Mouse (Mus musculus): ENCODE measurements around the gene Syngr1. TPM values are rescaled to one million over a fixed set of nuclear protein-coding genes. Genes with fewer than 3 reads are reported as not detected.

The Syngr1 gene
- total RNA-seq (2021) = 1 to 10 TPM; 8.7 to 8.8 TPM
- long read RNA-seq, experiment 1, transcript Syngr1-202 (4 exons, 819 nt) = major isoform, 9 of 9 reads
- long read RNA-seq, experiment 1, partial matches to known transcripts = 0 of 9 reads
- long read RNA-seq, experiment 1, other reads (novel, unspliced or antisense) = 0 of 9 reads
- long read RNA-seq, experiment 2, transcript Syngr1-202 (4 exons, 819 nt) = major isoform, 17 of 19 reads
- long read RNA-seq, experiment 2, partial matches to known transcripts = 1 of 19 reads
- long read RNA-seq, experiment 2, other reads (novel, unspliced or antisense) = 1 of 19 reads

GRCm38 (mm10) chr15:80091121-80091955, at the start of gene Syngr1, which contains the start of gene Rpl3:
TSS of gene Syngr1 (plus strand) at chr15:80091334.
TSS of gene Rpl3 (minus strand) at chr15:80091868.
- peak in 1 of 2 experiments; percentile 70 for DNase-seq (ENCODE audit: low spot score in 2 of 2)

- no peak for DNase-seq (ENCODE audit: low spot score in 2 of 2)
Observed at GRCm38 (mm10) chr15:80042152-80042551, 49.0 kb upstream of the Syngr1 start.

- DNase-seq (ENCODE audit: low spot score in 2 of 2) = no peak
Observed at GRCm38 (mm10) chr15:80044249-80044648, 46.9 kb upstream of the Syngr1 start.

GRCm38 (mm10) chr15:80045749-80046148, 45.4 kb upstream of the Syngr1 start:
- no peak for DNase-seq (ENCODE audit: low spot score in 2 of 2)

GRCm38 (mm10) chr15:80047242-80047641, 43.9 kb upstream of the Syngr1 start:
- DNase-seq (ENCODE audit: low spot score in 2 of 2) = no peak

GRCm38 (mm10) chr15:80047973-80048372, 43.2 kb upstream of the Syngr1 start:
- DNase-seq (ENCODE audit: low spot score in 2 of 2) = no peak

GRCm38 (mm10) chr15:80050093-80050492, 41.0 kb upstream of the Syngr1 start:
- no peak for DNase-seq (ENCODE audit: low spot score in 2 of 2)

- no peak for DNase-seq (ENCODE audit: low spot score in 2 of 2)
Observed at GRCm38 (mm10) chr15:80051092-80051761, 39.9 kb upstream of the Syngr1 start.

GRCm38 (mm10) chr15:80051782-80052181, 39.4 kb upstream of the Syngr1 start:
- no peak for DNase-seq (ENCODE audit: low spot score in 2 of 2)

GRCm38 (mm10) chr15:80053381-80054033, 37.6 kb upstream of the Syngr1 start:
- DNase-seq (ENCODE audit: low spot score in 2 of 2) = peak in 1 of 2 experiments; percentile 52

- DNase-seq (ENCODE audit: low spot score in 2 of 2) = peak in 1 of 2 experiments; percentile 61
Observed at GRCm38 (mm10) chr15:80054034-80054710, 37.0 kb upstream of the Syngr1 start.

GRCm38 (mm10) chr15:80058151-80058550, 33.0 kb upstream of the Syngr1 start:
- no peak for DNase-seq (ENCODE audit: low spot score in 2 of 2)

- no peak for DNase-seq (ENCODE audit: low spot score in 2 of 2)
Observed at GRCm38 (mm10) chr15:80059606-80060005, 31.5 kb upstream of the Syngr1 start.

- DNase-seq (ENCODE audit: low spot score in 2 of 2) = no peak
Observed at GRCm38 (mm10) chr15:80060356-80061070, 30.6 kb upstream of the Syngr1 start.

GRCm38 (mm10) chr15:80061071-80061550, 30.0 kb upstream of the Syngr1 start:
- DNase-seq (ENCODE audit: low spot score in 2 of 2) = no peak

- no peak for DNase-seq (ENCODE audit: low spot score in 2 of 2)
Observed at GRCm38 (mm10) chr15:80062339-80062738, 28.8 kb upstream of the Syngr1 start.

GRCm38 (mm10) chr15:80062821-80063220, 28.3 kb upstream of the Syngr1 start:
- DNase-seq (ENCODE audit: low spot score in 2 of 2) = no peak

- no peak for DNase-seq (ENCODE audit: low spot score in 2 of 2)
Observed at GRCm38 (mm10) chr15:80064965-80065364, 26.2 kb upstream of the Syngr1 start.

GRCm38 (mm10) chr15:80065414-80065813, 25.7 kb upstream of the Syngr1 start:
- no peak for DNase-seq (ENCODE audit: low spot score in 2 of 2)

- DNase-seq (ENCODE audit: low spot score in 2 of 2) = no peak
Observed at GRCm38 (mm10) chr15:80066538-80066937, 24.6 kb upstream of the Syngr1 start.

Data from gastrocnemius, postnatal 4 days (tissue).